Mouse (Mus musculus) midbrain, embryonic 16.5 days (tissue): ENCODE results near the gene Zfp526. TPM values are rescaled to one million over a fixed set of nuclear protein-coding genes. Genes with fewer than 3 reads are reported as not detected.

Experiments used
- ATAC-seq: fragments of 200-750 bp; cut with Nextera tagmentation; 2 replicates; pipeline ENCODE4 v1.8.0; 2017; ENCODE audit warnings: moderate TSS enrichment
- H3K27ac ChIP-seq: fragments of 300-500 bp; sonication (generic); 2 replicates; pipeline ENCODE4 v1.5.1; 2014; ENCODE audit warnings: mild to moderate bottlenecking, low read length, mixed read lengths
- H3K27me3 ChIP-seq: fragments of 300-500 bp; sonication (generic); 2 replicates; pipeline ENCODE4 v1.6.1; 2014; ENCODE audit warnings: low read depth, low read length, mixed read lengths; ENCODE audit not compliant: control insufficient read depth, insufficient read depth
- H3K36me3 ChIP-seq: fragments of 300-500 bp; sonication (generic); 2 replicates; pipeline ENCODE4 v1.6.1; 2014; ENCODE audit warnings: mild to moderate bottlenecking, low read length, moderate library complexity, mixed read lengths; ENCODE audit not compliant: control insufficient read depth, insufficient read depth
- H3K4me1 ChIP-seq: fragments of 300-500 bp; sonication (generic); 2 replicates; pipeline ENCODE4 v1.6.1; 2014; ENCODE audit warnings: mild to moderate bottlenecking, low read length, mixed read lengths; ENCODE audit not compliant: control insufficient read depth, insufficient read depth
- H3K4me2 ChIP-seq: fragments of 300-500 bp; sonication (generic); 2 replicates; pipeline ENCODE4 v1.6.1; 2014; ENCODE audit warnings: mild to moderate bottlenecking, low read length, mixed read lengths
- H3K4me3 ChIP-seq: fragments of 300-500 bp; sonication (generic); 2 replicates; pipeline ENCODE4 v1.5.1; 2014; ENCODE audit warnings: low read depth, mild to moderate bottlenecking, low read length, moderate library complexity, mixed read lengths
- H3K9ac ChIP-seq: fragments of 300-500 bp; sonication (generic); 2 replicates; pipeline ENCODE4 v1.6.1; 2014; ENCODE audit warnings: low read depth, low read length, mixed read lengths
- H3K9me3 ChIP-seq: fragments of 300-500 bp; sonication (generic); replicated peaks from 2 replicates; pipeline ENCODE4 v1.6.1; 2014; ENCODE audit warnings: mild to moderate bottlenecking, low read length, mixed read lengths; ENCODE audit not compliant: control insufficient read depth, poor library complexity, severe bottlenecking
- WGBS: fragments of 180-500 bp; shearing (Covaris S2); extraction: QIAGEN DNeasy Blood & Tissue Kit; methylation state at CpG from one replicate; pipeline ENCODE4 v1.1.7; 2014; 5-methylcytosine and 5-hydroxymethylcytosine counted together
- polyA plus RNA-seq: library from polyadenylated mRNA; unstranded; fragments of >200 nt; fragmentation: Nextera tagmentation; extraction: Ambion mirVana; gene quantifications from 2 replicates; pipeline ENCODE4 v1.2.1, GENCODE M21; 2015

Zfp526 gene
- polyA plus RNA-seq, 1 experiment from 2014 or later = 1.7 TPM

GRCm38 (mm10) chr7:25244562-25245369 is 23.5 kb downstream of the Zfp526 start:
- no peaks in the 10 kb centered on the region for H3K9me3 ChIP-seq
- 0 out of 2 replicates have a peak overlapping the region, but pooled peaks have one; percentile 20 for H3K9ac ChIP-seq
- no peak for ATAC-seq
- WGBS = 88% methylated on average over 30 of the region's 30 CpGs
- no peaks in the 10 kb centered on the region for H3K36me3 ChIP-seq
- H3K27me3 ChIP-seq = no peaks in the 10 kb centered on the region
- no peak overlapping the region for H3K4me2 ChIP-seq
- no peak overlapping the region for H3K27ac ChIP-seq
- H3K4me3 ChIP-seq = no peak overlapping the region
- H3K4me1 ChIP-seq = peaks cover 37% of the 10 kb centered on the region

GRCm38 (mm10) chr7:25246079-25246758 is 25.0 kb downstream of the Zfp526 start:
- H3K27ac ChIP-seq = peak overlapping the region; percentile 75; the same call in 1 of the 2 replicates
- 0 out of 2 replicates have a peak overlapping the region, but pooled peaks have one; percentile 41 for H3K9ac ChIP-seq
- H3K4me3 ChIP-seq = peak overlapping the region; percentile 2; the same call in 1 of the 2 replicates
- peaks cover 43% of the 10 kb centered on the region for H3K4me1 ChIP-seq
- no peaks in the 10 kb centered on the region for H3K9me3 ChIP-seq
- peak overlapping the region; percentile 97 for H3K4me2 ChIP-seq
- H3K27me3 ChIP-seq = no peaks in the 10 kb centered on the region
- H3K36me3 ChIP-seq = no peaks in the 10 kb centered on the region
- no peak for ATAC-seq
- 71% methylated on average over 20 of the region's 20 CpGs for WGBS

GRCm38 (mm10) chr7:25246759-25247137 is 25.5 kb downstream of the Zfp526 start:
- no peaks in the 10 kb centered on the region for H3K9me3 ChIP-seq
- H3K27me3 ChIP-seq = no peaks in the 10 kb centered on the region
- H3K9ac ChIP-seq = peak overlapping the region; percentile 41; the same call in 1 of the 2 replicates
- peak overlapping the region; percentile 75; the same call in 1 of the 2 replicates for H3K27ac ChIP-seq
- no peak for ATAC-seq
- peak overlapping the region; percentile 97; the same call in 1 of the 2 replicates for H3K4me2 ChIP-seq
- H3K4me3 ChIP-seq = peak overlapping the region; percentile 76
- H3K4me1 ChIP-seq = peaks cover 48% of the 10 kb centered on the region
- WGBS = 34% methylated on average over 4 of the region's 4 CpGs
- H3K36me3 ChIP-seq = no peaks in the 10 kb centered on the region

GRCm38 (mm10) chr7:25247498-25247897 is 26.3 kb downstream of the Zfp526 start:
- Histone ChIP-seq H3K4me1 (peaks cover 52% of the 10 kb centered on the region), H3K9ac (peak overlapping the region; percentile 72)

GRCm38 (mm10) chr7:25248018-25248647 is 26.9 kb downstream of the Zfp526 start:
- WGBS = 5% methylated on average over 18 of the region's 18 CpGs

More at GRCm38 (mm10) chr7:25247498-25247897, 26.3 kb downstream of the Zfp526 start:
- ATAC-seq = no peak
- no peaks in the 10 kb centered on the region for H3K9me3 ChIP-seq
- H3K4me2 ChIP-seq = peak overlapping the region; percentile 97
- H3K27me3 ChIP-seq = no peaks in the 10 kb centered on the region
- H3K27ac ChIP-seq = peak overlapping the region; percentile 75
- no peaks in the 10 kb centered on the region for H3K36me3 ChIP-seq
- 18% methylated on average over 3 of the region's 3 CpGs for WGBS
- peak overlapping the region; percentile 76 for H3K4me3 ChIP-seq

GRCm38 (mm10) chr7:25248846-25249313 is 27.7 kb downstream of the Zfp526 start:
- under 1% methylated on average over 23 of the region's 25 CpGs for WGBS
- Histone ChIP-seq H3K9me3 (no peaks in the 10 kb centered on the region), H3K36me3 (no peaks in the 10 kb centered on the region), H3K9ac (peak overlapping the region; percentile 72), H3K4me1 (peaks cover 52% of the 10 kb centered on the region), H3K27ac (peak overlapping the region; percentile 75), H3K27me3 (no peaks in the 10 kb centered on the region), H3K4me3 (peak overlapping the region; percentile 76), H3K4me2 (peak overlapping the region; percentile 97)
- ATAC-seq = peak; percentile 5; the same call in 1 of the 2 replicates

More at GRCm38 (mm10) chr7:25248018-25248647, 26.9 kb downstream of the Zfp526 start:
- Histone ChIP-seq H3K36me3 (no peaks in the 10 kb centered on the region), H3K27ac (peak overlapping the region; percentile 75), H3K9me3 (no peaks in the 10 kb centered on the region), H3K4me1 (peaks cover 52% of the 10 kb centered on the region), H3K27me3 (no peaks in the 10 kb centered on the region), H3K9ac (peak overlapping the region; percentile 72), H3K4me2 (peak overlapping the region; percentile 97), H3K4me3 (peak overlapping the region; percentile 76)
- peak; percentile 40 for ATAC-seq

GRCm38 (mm10) chr7:25249314-25250140 is 28.3 kb downstream of the Zfp526 start:
- ATAC-seq = peak; percentile 14; the same call in 1 of the 2 replicates
- Histone ChIP-seq H3K4me3 (peak overlapping the region; percentile 76), H3K9me3 (no peaks in the 10 kb centered on the region), H3K4me2 (peak overlapping the region; percentile 97), H3K27ac (peak overlapping the region; percentile 75), H3K9ac (peak overlapping the region; percentile 72), H3K36me3 (no peaks in the 10 kb centered on the region), H3K4me1 (peaks cover 52% of the 10 kb centered on the region), H3K27me3 (no peaks in the 10 kb centered on the region)
- WGBS = under 1% methylated on average over 33 of the region's 73 CpGs
